Mouse (Mus musculus) gastrocnemius, postnatal 10 days (tissue): Measurements from ENCODE around the gene Htatsf1. TPM values are rescaled to one million over a fixed set of nuclear protein-coding genes. Genes with fewer than 3 reads are reported as not detected.

Source experiments
- DNase-seq: peaks from one replicate; pipeline ENCODE4 v3.0.0; 2021; ENCODE audit warnings: mixed read lengths
- long read RNA-seq, 2 experiments: library from polyadenylated mRNA; stranded (forward); transcript quantifications; one replicate each; pipeline ENCODE4 v2.0.0; 2021
- total RNA-seq, 2 experiments: library from RNA; stranded (reverse); gene quantifications; 2 replicates each; pipeline ENCODE4 v1.2.3; 2021

The Htatsf1 gene
- total RNA-seq, result 10 to 100 TPM; 57.7 to 63.8 TPM
- long read RNA-seq, experiment 1, transcript Htatsf1-201 (10 exons, 2,810 nt), result major isoform, 64 of 89 reads
- long read RNA-seq, experiment 1, partial matches to known transcripts, result 19 of 89 reads
- long read RNA-seq, experiment 1, other reads (novel, unspliced or antisense), result 4 of 89 reads
- long read RNA-seq, experiment 2, transcript Htatsf1-201 (10 exons, 2,810 nt), result major isoform, 73 of 92 reads
- long read RNA-seq, experiment 2, partial matches to known transcripts, result 18 of 92 reads
- long read RNA-seq, experiment 2, other reads (novel, unspliced or antisense), result 1 of 92 reads

- peak; percentile 77 for DNase-seq
Measured at GRCm38 (mm10) chrX:57053174-57053992, at the start of gene Htatsf1. Htatsf1 (plus strand) TSS chrX:57053583.

GRCm38 (mm10) chrX:57012891-57013290 is 40.5 kb upstream of the Htatsf1 start:
- no peak for DNase-seq

- DNase-seq, result no peak
Measured at GRCm38 (mm10) chrX:57042774-57043173, 10.6 kb upstream of the Htatsf1 start, which contains the start of gene Brs3. Brs3 (plus strand) TSS chrX:57043074.

- no peak for DNase-seq
Measured at GRCm38 (mm10) chrX:57043869-57044268, 9.5 kb upstream of the Htatsf1 start.

- DNase-seq, result no peak
Measured at GRCm38 (mm10) chrX:57052848-57053173, 572 bp upstream of the Htatsf1 start.

- no peak for DNase-seq
Measured at GRCm38 (mm10) chrX:57053993-57054385, 606 bp downstream of the Htatsf1 start.

- no peak for DNase-seq
Measured at GRCm38 (mm10) chrX:57081496-57081895, 28.1 kb downstream of the Htatsf1 start.

GRCm38 (mm10) chrX:57087806-57088205 is 34.4 kb downstream of the Htatsf1 start, which contains the start of gene Vgll1:
Vgll1 (plus strand) TSS chrX:57088106.
- no peak for DNase-seq

GRCm38 (mm10) chrX:57103415-57103814 is 50.0 kb downstream of the Htatsf1 start:
- DNase-seq, result no peak

- no peak for DNase-seq
Measured at GRCm38 (mm10) chrX:57106956-57107355, 53.6 kb downstream of the Htatsf1 start.

Other genes with a start within 250 kb of the Htatsf1 start
- 1 to 10 TPM in 1 of 2 experiments, under 1 TPM in 1; 0.99 to 1.6 TPM for gene Map7d3, start 231.3 kb upstream of the Htatsf1 start, total RNA-seq
- not detected for gene Adgrg4, start 183.4 kb upstream of the Htatsf1 start, total RNA-seq
- gene Brs3, start 10.5 kb upstream of the Htatsf1 start, total RNA-seq, result not detected
- gene Vgll1, start 34.5 kb downstream of the Htatsf1 start, total RNA-seq, result not detected
- not detected for gene Cd40lg, start 158.6 kb downstream of the Htatsf1 start, total RNA-seq